Mouse (Mus musculus) lung, postnatal 0 days (tissue): Measurements from ENCODE around the gene Slc5a6.

ENCODE experiments used
- CTCF ChIP-seq: IDR thresholded peaks from 2 replicates; pipeline ENCODE4 v1.5.1; 2016; ENCODE audit warnings: antibody characterized with exemption, mild to moderate bottlenecking
- EP300 ChIP-seq: IDR thresholded peaks from 2 replicates; pipeline ENCODE4 v1.6.1; 2016; ENCODE audit warnings: antibody characterized with exemption, mild to moderate bottlenecking, control low read depth

DNA sequence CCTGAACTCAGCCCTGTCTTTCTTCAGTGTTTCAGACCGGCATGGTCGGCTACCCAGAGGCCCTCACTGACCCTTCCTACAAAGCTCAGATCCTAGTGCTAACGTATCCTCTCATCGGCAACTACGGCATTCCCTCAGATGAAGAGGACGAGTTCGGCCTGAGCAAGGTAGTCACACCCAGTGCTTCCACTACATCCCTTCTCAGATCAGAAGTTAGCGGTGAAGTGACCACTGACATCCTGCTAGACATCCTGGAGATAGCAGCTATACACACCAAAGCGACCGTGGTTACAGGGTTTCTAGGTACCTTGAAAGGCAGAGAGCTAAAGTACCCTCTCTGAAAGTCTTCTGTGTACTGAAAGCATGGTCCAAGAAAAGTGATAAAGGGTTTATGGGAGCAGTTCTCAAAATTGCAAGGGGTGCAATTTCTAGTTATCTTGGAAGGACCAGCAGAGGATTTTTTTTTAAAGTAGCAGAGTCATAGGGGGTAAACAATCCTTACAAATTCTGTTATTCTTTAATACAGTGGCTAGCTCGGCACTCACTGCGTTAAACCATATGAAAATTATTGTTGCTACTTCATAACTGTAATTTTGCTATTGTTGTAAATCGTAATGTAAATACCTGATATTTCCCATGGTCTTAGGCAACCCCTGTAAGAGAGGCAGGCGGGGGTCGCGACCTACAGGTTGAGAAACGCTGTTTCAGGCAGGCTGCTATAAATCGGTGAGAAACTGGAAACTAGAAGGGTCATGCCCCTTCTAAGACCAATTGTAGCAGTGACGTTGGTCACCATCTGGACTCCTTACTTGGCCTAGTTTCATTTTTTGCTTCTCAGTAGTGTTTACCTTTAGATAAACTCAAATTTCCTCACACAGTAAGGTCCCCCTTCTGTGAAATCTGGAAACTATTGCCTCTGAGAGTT, 6.8 kb upstream of the Slc5a6 start:
- no peak for TF ChIP-seq CTCF
- TF ChIP-seq EP300 = no peak
